Comparison of ENCODE assay signal across 8 mouse cellular contexts in genomic region chr2:178727930-178728793, GRCm38 (mm10).
A peak's percentile ranks its signal among the peaks of the same experiment; 100 is the strongest.
DNase-seq lines count a peak whose midpoint lies in the region; ATAC-seq and TF ChIP-seq lines count a peak whose summit lies in the region.

No protein-coding gene starts in this region.

- peak; percentile 74; the same call in 1 of the 2 replicates for ATAC-seq in embryonic facial prominence, embryonic 14.5 days (ENCODE audit: low read depth)
- no peak for ATAC-seq in limb, embryonic 11.5 days (ENCODE audit: insufficient number of reproducible peaks, low FRiP score, low TSS enrichment, low read depth)

- no peak overlapping the region for H3K4me3 ChIP-seq in embryonic facial prominence, embryonic 14.5 days (ENCODE audit: low read depth, low read length)
- no peak overlapping the region for H3K4me3 ChIP-seq in limb, embryonic 11.5 days (ENCODE audit: low read depth, low read length)
- no peak overlapping the region for H3K4me3 ChIP-seq in left cerebral cortex, adult 2 months

- 9% methylated on average over 17 of the region's 17 CpGs for WGBS in embryonic facial prominence, embryonic 14.5 days
- 4% methylated on average over 17 of the region's 17 CpGs for WGBS in limb, embryonic 11.5 days

- no peak for TF ChIP-seq CTCF in left cerebral cortex, adult 2 months (IDR thresholded peaks at IDR 0.05)

- no peaks in the 10 kb centered on the region for H3K9me3 ChIP-seq in embryonic facial prominence, embryonic 14.5 days (ENCODE audit: control insufficient read depth, low read length)
- no peaks in the 10 kb centered on the region for H3K9me3 ChIP-seq in limb, embryonic 11.5 days (ENCODE audit: control insufficient read depth, low read length)

- no peaks in the 10 kb centered on the region for H3K27me3 ChIP-seq in embryonic facial prominence, embryonic 14.5 days (replicated peaks; ENCODE audit: control insufficient read depth, insufficient read depth, low read length)
- no peaks in the 10 kb centered on the region for H3K27me3 ChIP-seq in limb, embryonic 11.5 days (ENCODE audit: control insufficient read depth, insufficient read depth, low read length)

- 0 out of 2 replicates have a peak, but pooled peaks cover 8% of the 10 kb centered on the region for H3K4me1 ChIP-seq in embryonic facial prominence, embryonic 14.5 days (ENCODE audit: control insufficient read depth, insufficient read depth, low read length)
- H3K4me1 ChIP-seq in limb, embryonic 11.5 days (ENCODE audit: control insufficient read depth, insufficient read depth, low read length): peaks cover 10% of the 10 kb centered on the region

- H3K27ac ChIP-seq in embryonic facial prominence, embryonic 14.5 days (replicated peaks; ENCODE audit: low read depth, low read length): no peak overlapping the region
- H3K27ac ChIP-seq in limb, embryonic 11.5 days (replicated peaks; ENCODE audit: low read depth, low read length): no peak overlapping the region
- no peak overlapping the region for H3K27ac ChIP-seq in left cerebral cortex, adult 2 months

- H3K36me3 ChIP-seq in embryonic facial prominence, embryonic 14.5 days (ENCODE audit: control insufficient read depth, insufficient read depth, low read length): no peaks in the 10 kb centered on the region
- H3K36me3 ChIP-seq in limb, embryonic 11.5 days (ENCODE audit: control insufficient read depth, insufficient read depth, low read length): no peaks in the 10 kb centered on the region

- peak overlapping the region; percentile 14; the same call in 1 of the 2 replicates for H3K4me2 ChIP-seq in embryonic facial prominence, embryonic 14.5 days (ENCODE audit: low read depth, low read length)
- peak overlapping the region; percentile 31 for H3K4me2 ChIP-seq in limb, embryonic 11.5 days (ENCODE audit: low read depth, severe bottlenecking)

- H3K9ac ChIP-seq in embryonic facial prominence, embryonic 14.5 days (ENCODE audit: low read depth, low read length): 0 out of 2 replicates have a peak overlapping the region, but pooled peaks have one; percentile 17
- H3K9ac ChIP-seq in limb, embryonic 11.5 days (ENCODE audit: low read length): no peak overlapping the region

- peak; percentile 15 for DNase-seq in kidney, postnatal 10 days
- no peak for DNase-seq in kidney, adult 8-10 months
- DNase-seq in embryonic facial prominence, embryonic 14.5 days (ENCODE audit: low spot score): peak; percentile 44
- DNase-seq in limb, embryonic 11.5 days (ENCODE audit: low spot score): peak; percentile 38
- DNase-seq in thymus, adult 18-20 months: peak; percentile 31 to 35
- DNase-seq in spleen, postnatal 10 days (ENCODE audit: low spot score in 2 of 2): no peak
- no peak for DNase-seq in left cerebral cortex, adult 2 months (ENCODE audit: extremely low spot score in 1 of 2, low spot score in 2 of 2)
- no peak for DNase-seq in left cerebral cortex, adult 11 months (ENCODE audit: low spot score)

- intact Hi-C loops in left cerebral cortex, adult 2 months (cut with DNase I): no loop called here

Comparison
In these comparisons a context has a peak if more than half of its experiments do, and no peak if none do; other contexts are left out.
1. DNase-seq: peak in kidney, postnatal 10 days (single experiment), embryonic facial prominence, embryonic 14.5 days (single experiment), limb, embryonic 11.5 days (single experiment) and thymus, adult 18-20 months (2 of 2); none in kidney, adult 8-10 months (0 of 2), spleen, postnatal 10 days (0 of 2), left cerebral cortex, adult 2 months (0 of 2) and left cerebral cortex, adult 11 months (single experiment).